12 mouse cellular contexts compared by ENCODE assay signal in the genomic region with DNA sequence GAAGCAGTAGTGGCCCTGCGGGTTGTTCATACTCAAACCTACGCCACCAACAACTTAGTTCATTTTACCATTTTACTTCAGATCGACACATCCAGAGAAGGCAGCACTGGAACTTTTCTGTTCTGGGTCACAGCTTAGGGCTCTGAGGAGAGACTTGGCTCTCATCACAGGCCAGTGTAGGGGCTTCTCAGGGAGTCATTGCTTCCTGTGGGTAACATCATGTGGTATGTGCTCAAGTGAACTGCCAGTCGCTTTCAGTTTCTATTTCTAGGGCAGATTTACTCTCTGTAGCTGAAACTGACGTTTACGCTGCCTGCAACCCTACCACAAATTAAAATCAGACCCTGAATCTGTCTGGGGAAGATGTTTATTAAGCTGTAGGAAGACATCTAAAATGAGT.
A peak's percentile ranks its signal among the peaks of the same experiment; 100 is the strongest.
DNase-seq lines count a peak whose midpoint lies in the region; ATAC-seq and TF ChIP-seq lines count a peak whose summit lies in the region.
"Had no signal": no experiment of that assay in that cellular context is flagged by ENCODE, and none has a peak within 500 bp of the region (broad histone marks: within the 10 kb centered on the region; RNA-seq: fewer than 3 reads in every experiment).

No protein-coding gene starts in this region.

- no peak for TF ChIP-seq EP300 in lung, postnatal 0 days (IDR thresholded peaks at IDR 0.05)

- H3K4me3 ChIP-seq in lung, postnatal 0 days (ENCODE audit: low read depth, low read length), result no peak overlapping the region
- H3K4me3 ChIP-seq in bone marrow, adult 2 months (replicated peaks; ENCODE audit: control insufficient read depth, low read depth, low read length), result peak overlapping the region; percentile 36
- H3K4me3 ChIP-seq in hindbrain, embryonic 16.5 days (ENCODE audit: low read length), result no peak overlapping the region
- no peak overlapping the region for H3K4me3 ChIP-seq in hindbrain, postnatal 0 days (ENCODE audit: low read length)
- H3K4me3 ChIP-seq: forebrain, embryonic 13.5 days; heart, embryonic 12.5 days had no signal

- DNase-seq in lung, postnatal 0 days (ENCODE audit: low spot score), result peak; percentile 36
- DNase-seq in lung, postnatal 4 days, result no peak
- DNase-seq in naive thymus-derived CD4-positive, alpha-beta T cell, adult 2 months (ENCODE audit: low read depth), result peak; percentile 86
- DNase-seq in thymus, postnatal 4 days, result peak; percentile 49
- no peak for DNase-seq in hindbrain, postnatal 0 days (ENCODE audit: low spot score)
- DNase-seq: cerebellum, postnatal 36 days; layer of hippocampus, postnatal 36 days had no signal

- no peaks in the 10 kb centered on the region for H3K9me3 ChIP-seq in lung, postnatal 0 days (ENCODE audit: low read length)
- H3K9me3 ChIP-seq in hindbrain, embryonic 16.5 days (ENCODE audit: control insufficient read depth, low read length), result no peaks in the 10 kb centered on the region
- H3K9me3 ChIP-seq in hindbrain, postnatal 0 days (ENCODE audit: low read length), result no peaks in the 10 kb centered on the region
- H3K9me3 ChIP-seq: forebrain, embryonic 13.5 days; heart, embryonic 12.5 days had no signal

- H3K27ac ChIP-seq in lung, postnatal 0 days (ENCODE audit: low read length), result no peak overlapping the region
- no peak overlapping the region; the same call in 1 of the 2 replicates for H3K27ac ChIP-seq in bone marrow, adult 2 months (ENCODE audit: control insufficient read depth, insufficient read depth, low read depth, low read length, poor library complexity)
- H3K27ac ChIP-seq in hindbrain, embryonic 16.5 days (ENCODE audit: low read depth, low read length), result no peak overlapping the region
- H3K27ac ChIP-seq in hindbrain, postnatal 0 days, result no peak overlapping the region
- H3K27ac ChIP-seq: forebrain, embryonic 13.5 days had no signal

- no peaks in the 10 kb centered on the region for H3K27me3 ChIP-seq in lung, postnatal 0 days (replicated peaks; ENCODE audit: insufficient read depth, low read length)
- H3K27me3 ChIP-seq in hindbrain, embryonic 16.5 days (replicated peaks; ENCODE audit: control insufficient read depth, insufficient read depth, low read length), result no peaks in the 10 kb centered on the region
- H3K27me3 ChIP-seq in hindbrain, postnatal 0 days (ENCODE audit: insufficient read depth, low read length), result no peaks in the 10 kb centered on the region
- H3K27me3 ChIP-seq: forebrain, embryonic 13.5 days; heart, embryonic 12.5 days had no signal

- WGBS in lung, postnatal 0 days, result 67% methylated on average over 6 of the region's 6 CpGs
- WGBS in bone marrow, adult 2 months, result 22% methylated on average over 6 of the region's 6 CpGs
- 88% methylated on average over 6 of the region's 6 CpGs for WGBS in hindbrain, embryonic 16.5 days
- WGBS in hindbrain, postnatal 0 days, result 88% methylated on average over 6 of the region's 6 CpGs

- no peak overlapping the region for H3K9ac ChIP-seq in lung, postnatal 0 days (replicated peaks; ENCODE audit: low read depth)
- H3K9ac ChIP-seq in hindbrain, embryonic 16.5 days (ENCODE audit: low read depth, low read length), result no peak overlapping the region
- H3K9ac ChIP-seq in hindbrain, postnatal 0 days (replicated peaks; ENCODE audit: low read length), result no peak overlapping the region
- H3K9ac ChIP-seq: forebrain, embryonic 13.5 days; heart, embryonic 12.5 days had no signal

- no peak for TF ChIP-seq CTCF in lung, postnatal 0 days (IDR thresholded peaks at IDR 0.05)
- TF ChIP-seq CTCF in bone marrow, adult 2 months (IDR thresholded peaks at IDR 0.05; ENCODE audit: control insufficient read depth, insufficient read depth, low read length), result no peak
- no peak for TF ChIP-seq CTCF in hindbrain, postnatal 0 days (IDR thresholded peaks at IDR 0.05; ENCODE audit: low read depth)

- H3K4me2 ChIP-seq in lung, postnatal 0 days (replicated peaks; ENCODE audit: low read depth, low read length), result 0 out of 2 replicates have a peak overlapping the region, but pooled peaks have one; percentile 22
- H3K4me2 ChIP-seq in hindbrain, embryonic 16.5 days (ENCODE audit: low read length), result no peak overlapping the region
- H3K4me2 ChIP-seq in hindbrain, postnatal 0 days (ENCODE audit: low read depth, low read length), result no peak overlapping the region
- H3K4me2 ChIP-seq: forebrain, embryonic 13.5 days; heart, embryonic 12.5 days; liver, embryonic 11.5 days had no signal

- H3K4me1 ChIP-seq in lung, postnatal 0 days (ENCODE audit: insufficient read depth, low read depth, low read length), result 0 out of 2 replicates have a peak, but pooled peaks cover 1% of the 10 kb centered on the region
- no peaks in the 10 kb centered on the region; the same call in 1 of the 2 replicates for H3K4me1 ChIP-seq in bone marrow, adult 2 months (ENCODE audit: control insufficient read depth, insufficient read depth, low read length)
- H3K4me1 ChIP-seq in hindbrain, embryonic 16.5 days (ENCODE audit: control insufficient read depth, insufficient read depth, low read depth, low read length), result peaks cover 4% of the 10 kb centered on the region
- no peaks in the 10 kb centered on the region for H3K4me1 ChIP-seq in hindbrain, postnatal 0 days (ENCODE audit: insufficient read depth, low read length)

- 0 out of 2 replicates have a peak, but pooled peaks have one; percentile 62 for ATAC-seq in lung, postnatal 0 days
- ATAC-seq in hindbrain, embryonic 16.5 days, result no peak
- no peak for ATAC-seq in hindbrain, postnatal 0 days
- ATAC-seq: forebrain, embryonic 13.5 days had no signal

- H3K36me3 ChIP-seq in lung, postnatal 0 days (ENCODE audit: insufficient read depth, low read length), result no peaks in the 10 kb centered on the region
- H3K36me3 ChIP-seq in hindbrain, embryonic 16.5 days (ENCODE audit: control insufficient read depth, insufficient read depth, low read length), result no peaks in the 10 kb centered on the region
- no peaks in the 10 kb centered on the region for H3K36me3 ChIP-seq in hindbrain, postnatal 0 days (ENCODE audit: insufficient read depth, low read length)

- TF ChIP-seq POLR2A in bone marrow, adult 2 months (IDR thresholded peaks at IDR 0.05; ENCODE audit: borderline replicate concordance, control insufficient read depth, low read depth, low read length), result no peak

Comparison
In these comparisons a context has a peak if more than half of its experiments do, and no peak if none do; other contexts are left out.
1. DNase-seq: peak in lung, postnatal 0 days (single experiment), naive thymus-derived CD4-positive, alpha-beta T cell, adult 2 months (single experiment) and thymus, postnatal 4 days (single experiment); none in lung, postnatal 4 days (0 of 2) and hindbrain, postnatal 0 days (single experiment).